Mouse (Mus musculus) heart, postnatal 0 days (tissue): ENCODE measurements around the gene Pomgnt1.

Experiments
- CTCF ChIP-seq: IDR thresholded peaks from 2 replicates; pipeline ENCODE4 v1.5.1; 2016; ENCODE audit warnings: antibody characterized with exemption, control low read depth, low read depth
- EP300 ChIP-seq: IDR thresholded peaks from 2 replicates; pipeline ENCODE4 v1.6.1; 2016; ENCODE audit warnings: antibody characterized with exemption, low read depth

- TF ChIP-seq CTCF: no peak
- TF ChIP-seq EP300: no peak
These were observed 51.0 kb downstream of the Pomgnt1 start for GRCm38 (mm10) chr4:116174466-116175116.
